Mouse (Mus musculus) thymus, adult 2 months (tissue): ENCODE data around the gene Plekhg2.

Experiments
- CTCF ChIP-seq: fragments of 200-500 bp; IDR thresholded peaks from 2 replicates; pipeline ENCODE4 v1.5.1; 2012; ENCODE audit warnings: mild to moderate bottlenecking, control low read depth, low read length, moderate library complexity, borderline replicate concordance; ENCODE audit not compliant: control insufficient read depth, poor library complexity, insufficient read depth; ENCODE audit errors: extremely low read depth
- POLR2A ChIP-seq: fragments of 200-500 bp; IDR thresholded peaks from 2 replicates; pipeline ENCODE4 v1.6.1; 2012; ENCODE audit warnings: mild to moderate bottlenecking, low read length, control low read depth, moderate library complexity; ENCODE audit not compliant: control insufficient read depth, poor library complexity, insufficient read depth; ENCODE audit errors: extremely low read depth

GRCm38 (mm10) chr7:28328260-28328659 is 44.1 kb downstream of the Plekhg2 start:
- TF ChIP-seq POLR2A, result no peak
- no peak for TF ChIP-seq CTCF
